Mouse (Mus musculus) retina, postnatal 1 day (tissue): ENCODE measurements at regions not wholly inside any gene's neighbourhood (a gene's known extent, or its start where the extent isn't known, plus 50 kb on each side); places are given as distances from the start of the nearest gene placed in this dataset.

Source experiments
- DNase-seq: peaks from one replicate; pipeline ENCODE4 v3.0.0-alpha.2; 2012

GRCm38 (mm10) chr10:66912440-66912839 lies 183.5 kb upstream of the Jmjd1c start:
- no peak for DNase-seq

- DNase-seq, result no peak
Observed at GRCm38 (mm10) chr10:66913187-66913586, 182.7 kb upstream of the Jmjd1c start.

- DNase-seq, result peak; percentile 86
Observed at GRCm38 (mm10) chr10:66913627-66914026, 182.3 kb upstream of the Jmjd1c start.

- peak; percentile 52 for DNase-seq
Observed at GRCm38 (mm10) chr10:66914288-66914975, 181.5 kb upstream of the Jmjd1c start.

DNA sequence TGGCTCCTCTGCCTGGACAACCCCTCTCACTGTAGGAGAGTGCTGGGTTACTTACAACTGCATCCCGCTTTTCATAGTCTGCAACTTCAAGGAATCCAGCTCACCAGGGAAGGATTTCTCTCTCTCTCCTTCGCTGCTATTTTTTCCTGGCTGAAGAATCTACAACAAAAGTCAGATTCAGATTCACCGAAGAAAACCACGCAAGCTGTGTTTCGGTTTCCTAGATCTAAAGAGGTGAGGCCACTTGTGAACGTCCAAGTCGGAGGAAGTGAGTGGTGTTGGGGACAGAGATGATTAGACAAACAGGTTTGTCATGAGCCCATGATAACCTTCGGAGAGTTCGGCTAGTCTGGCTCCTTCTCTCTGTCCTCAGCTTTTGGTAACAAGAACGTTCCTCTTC lies 180.1 kb upstream of the Jmjd1c start:
- no peak for DNase-seq

GRCm38 (mm10) chr10:66917725-66918124 lies 178.2 kb upstream of the Jmjd1c start:
- no peak for DNase-seq

DNA sequence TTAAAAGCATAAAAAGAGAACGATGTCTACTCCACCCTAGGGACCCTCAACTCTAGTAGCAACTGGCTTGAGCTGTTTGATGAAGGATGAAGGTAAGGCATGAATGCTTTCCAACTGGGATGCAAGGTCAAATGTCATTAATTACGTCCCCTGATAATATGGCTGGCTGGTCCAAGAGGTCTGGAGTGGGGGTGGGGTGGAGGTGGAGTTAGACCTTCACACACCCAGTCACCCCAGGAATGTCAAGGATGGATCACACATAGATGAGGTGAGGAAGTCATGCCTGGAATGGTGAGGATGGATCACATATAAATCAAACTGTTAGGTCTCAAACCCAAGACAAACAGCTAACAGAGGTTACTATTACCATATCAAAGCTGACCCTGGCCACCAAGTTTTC lies 177.2 kb upstream of the Jmjd1c start:
- no peak for DNase-seq

GRCm38 (mm10) chr10:66919953-66920760 lies 175.8 kb upstream of the Jmjd1c start:
- peak; percentile 93 for DNase-seq

DNA sequence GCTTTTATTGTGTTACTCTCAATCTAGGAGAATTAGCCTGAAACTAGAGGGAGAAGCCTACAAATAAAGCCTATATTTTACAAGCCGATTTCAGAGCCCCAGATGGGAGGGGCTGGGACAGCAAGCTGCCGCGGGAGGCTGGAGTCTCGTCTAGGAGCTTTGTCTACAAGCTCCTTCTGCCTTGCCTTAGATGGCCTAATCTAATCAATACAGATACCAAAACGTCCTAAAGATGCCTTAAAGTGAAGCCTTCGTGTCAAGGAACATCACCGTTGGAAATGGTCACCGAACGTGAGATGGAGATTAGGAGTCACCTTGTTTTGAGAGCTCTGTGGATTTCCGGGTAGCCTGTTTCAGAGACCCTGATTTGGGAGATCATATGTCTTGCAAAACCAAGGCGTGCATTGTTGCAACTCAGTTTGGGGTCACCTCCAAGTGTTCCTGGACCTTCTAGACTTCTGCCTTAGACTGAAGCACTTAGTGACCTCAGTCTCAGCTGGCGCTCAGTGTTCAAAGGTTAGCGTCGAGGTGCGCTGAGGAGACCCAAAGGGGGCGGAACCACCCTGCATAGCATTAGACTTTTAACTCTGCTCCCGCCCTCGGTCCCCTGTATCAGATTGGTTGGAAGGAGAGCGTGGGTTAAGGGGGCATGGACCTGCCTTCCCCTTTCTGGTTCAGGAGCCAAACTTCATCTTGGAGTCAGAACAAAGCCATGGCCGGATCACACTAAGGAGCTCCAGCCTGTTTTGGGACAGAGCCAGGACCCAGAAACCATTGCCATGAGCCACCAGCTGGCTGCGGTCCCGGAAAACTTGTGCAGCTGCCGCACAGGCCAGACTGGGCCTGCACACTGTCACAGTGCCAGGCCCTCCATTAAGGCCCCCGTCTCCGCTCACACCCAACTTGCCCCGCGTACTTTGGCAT lies 174.9 kb upstream of the Jmjd1c start:
- peak; percentile 94 for DNase-seq

- DNase-seq, result no peak
Observed at GRCm38 (mm10) chr10:66921776-66922175, 174.1 kb upstream of the Jmjd1c start.

- DNase-seq, result no peak
Observed at GRCm38 (mm10) chr10:66922314-66922713, 173.6 kb upstream of the Jmjd1c start.

DNA sequence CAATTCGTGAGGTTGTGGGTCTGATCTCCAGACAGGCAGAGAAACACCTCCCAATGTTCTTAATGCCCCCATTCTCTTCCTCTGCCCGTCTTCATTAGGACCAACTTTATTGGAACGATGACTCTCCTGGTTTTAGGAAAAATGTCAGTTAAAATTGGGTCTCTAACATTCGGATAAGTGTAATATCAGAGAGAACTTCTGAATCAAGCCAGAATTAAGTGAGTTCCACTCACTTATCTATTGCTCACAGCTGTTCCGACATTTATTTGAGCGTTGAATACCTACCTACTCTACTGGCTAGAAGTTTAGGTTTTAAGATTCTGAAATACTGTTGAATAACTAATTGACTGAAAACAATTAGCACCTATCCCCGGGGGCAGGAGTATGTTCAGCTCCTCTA lies 172.0 kb upstream of the Jmjd1c start:
- no peak for DNase-seq

GRCm38 (mm10) chr10:66924418-66924817 lies 171.5 kb upstream of the Jmjd1c start:
- no peak for DNase-seq

GRCm38 (mm10) chr10:66925553-66926127 lies 170.3 kb upstream of the Jmjd1c start:
- no peak for DNase-seq

DNA sequence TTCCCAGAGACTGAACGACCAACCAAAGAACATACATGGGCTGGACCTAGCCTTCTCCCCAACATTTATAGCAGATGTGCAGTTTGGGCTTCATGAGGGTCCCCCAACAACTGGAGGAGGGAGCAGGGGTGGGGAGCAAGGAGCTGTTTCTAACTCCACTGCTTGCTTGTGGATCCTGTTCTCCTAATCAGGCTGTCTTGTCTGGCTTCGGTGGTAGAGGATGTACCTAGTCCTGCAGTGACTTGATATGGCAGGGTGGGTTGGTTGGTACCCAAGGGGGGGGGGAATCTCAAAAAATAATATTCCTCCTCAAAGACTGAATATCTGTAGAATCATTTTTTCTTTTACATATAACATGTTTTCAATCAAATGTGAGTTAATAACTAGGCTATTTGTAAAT lies 168.3 kb upstream of the Jmjd1c start:
- no peak for DNase-seq

- DNase-seq, result no peak
Observed at GRCm38 (mm10) chr10:66928211-66928990, 167.5 kb upstream of the Jmjd1c start.

GRCm38 (mm10) chr10:66930563-66930962 lies 165.4 kb upstream of the Jmjd1c start:
- no peak for DNase-seq

DNA sequence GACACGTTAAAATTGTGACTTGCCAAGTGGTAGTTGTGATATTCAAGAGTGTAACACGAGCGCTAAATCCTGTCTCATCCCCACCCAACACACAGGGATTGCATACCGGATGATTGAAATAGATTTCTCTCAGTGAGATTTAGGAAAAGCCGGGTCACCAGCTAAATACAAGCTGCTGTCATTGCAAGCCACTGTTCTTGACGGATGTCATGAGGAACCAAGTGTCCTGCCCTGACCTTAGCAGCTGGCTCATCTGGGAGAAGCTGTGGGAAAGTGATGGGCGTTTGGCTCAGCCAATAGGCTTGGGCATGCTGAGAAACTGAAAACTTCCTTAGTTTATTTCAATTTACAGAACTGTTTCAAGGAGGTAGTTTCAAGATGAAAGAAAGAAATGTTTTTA lies 164.4 kb upstream of the Jmjd1c start:
- no peak for DNase-seq

GRCm38 (mm10) chr10:66932544-66932943 lies 163.4 kb upstream of the Jmjd1c start:
- DNase-seq, result no peak

- no peak for DNase-seq
Observed at GRCm38 (mm10) chr10:66933689-66934088, 162.2 kb upstream of the Jmjd1c start.

DNA sequence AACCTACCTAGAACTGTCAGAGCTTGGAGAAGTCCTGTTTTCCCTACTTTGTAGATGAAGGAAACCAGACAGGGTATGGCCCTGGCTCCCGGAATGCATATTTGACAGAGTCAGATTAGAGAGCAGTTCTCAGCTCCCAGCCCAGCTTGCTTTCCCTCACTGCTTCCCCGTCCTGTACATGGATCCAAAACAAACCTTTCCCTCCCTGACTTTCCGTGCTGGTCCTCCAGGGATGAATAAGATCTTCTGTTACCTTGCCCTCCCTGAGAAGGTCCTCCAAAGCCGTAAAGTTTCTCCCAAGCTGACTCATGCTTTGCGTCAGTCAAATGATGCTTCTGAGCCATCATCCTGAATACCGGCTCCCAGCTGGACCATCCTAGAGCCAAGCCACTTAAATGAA lies 160.2 kb upstream of the Jmjd1c start:
- DNase-seq, result no peak

- DNase-seq, result no peak
Observed at GRCm38 (mm10) chr10:66937116-66937515, 158.8 kb upstream of the Jmjd1c start.
